Mouse (Mus musculus): ENCODE data around the gene Ankrd39.
"Not testable (repeated sequence)": the region's sequence is repeated elsewhere in the genome, so short reads cannot be mapped to it uniquely, and the experiment has no call there.

Gene Ankrd39

DNA sequence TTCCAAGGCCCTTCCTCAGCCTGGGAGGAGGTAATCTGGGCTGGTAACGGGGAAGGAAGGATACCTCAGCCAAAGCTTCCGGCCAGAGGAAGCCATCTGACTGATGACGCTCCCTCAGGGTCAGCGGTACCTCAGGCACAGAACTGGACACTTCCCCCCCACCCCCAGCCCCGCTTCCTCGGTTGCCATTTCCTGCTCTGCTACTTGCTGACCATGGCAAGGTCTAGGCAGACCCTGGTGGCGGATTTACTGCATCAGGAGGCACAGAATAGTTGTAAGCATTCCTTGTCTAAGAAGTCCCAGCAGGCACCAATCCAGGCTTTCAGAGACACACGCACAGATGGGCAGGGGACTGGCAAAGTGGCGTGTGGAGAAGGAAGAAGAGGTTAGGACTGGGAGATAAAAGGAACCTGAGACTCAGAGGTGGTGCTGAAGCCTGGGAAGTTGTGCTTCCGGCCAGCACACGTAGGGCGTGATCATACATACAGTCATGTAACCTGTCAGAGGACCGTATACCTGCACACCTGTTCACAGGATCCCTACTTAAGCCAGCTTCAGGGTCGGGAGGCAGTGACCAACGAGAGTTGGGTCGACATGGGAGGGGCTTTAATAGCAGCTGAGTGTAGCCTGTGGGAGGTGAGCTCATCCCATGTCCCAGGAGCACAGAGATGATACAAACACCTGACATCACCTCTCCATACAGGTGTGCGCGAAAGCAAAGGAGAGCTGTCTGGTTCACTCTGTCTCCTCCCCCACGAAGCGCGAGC, 7.6 kb upstream of the Ankrd39 start:
- no peak for DNase-seq (ENCODE audit: low spot score in 2 of 2)

DNA sequence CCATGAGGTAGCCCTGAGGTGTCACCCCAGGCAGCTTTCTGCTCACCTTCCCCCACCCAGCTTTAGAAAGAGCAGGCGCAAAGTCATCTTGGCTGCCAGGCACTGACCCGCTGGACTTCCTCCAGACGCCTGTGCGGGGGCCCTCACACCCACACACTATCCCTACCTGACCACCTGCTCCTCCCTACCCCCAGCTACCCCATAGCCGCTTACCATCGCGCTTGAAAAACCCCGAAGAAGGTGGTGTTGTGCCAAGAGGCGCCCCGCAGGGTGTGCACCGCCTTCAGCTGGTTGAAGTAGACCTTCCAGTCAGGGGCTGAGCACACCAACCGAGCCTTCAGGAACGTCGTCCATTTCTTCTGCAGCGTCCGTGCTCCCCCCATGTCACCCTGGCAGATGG, 5.3 kb upstream of the Ankrd39 start:
- no peak for DNase-seq (ENCODE audit: low spot score in 2 of 2)

DNA sequence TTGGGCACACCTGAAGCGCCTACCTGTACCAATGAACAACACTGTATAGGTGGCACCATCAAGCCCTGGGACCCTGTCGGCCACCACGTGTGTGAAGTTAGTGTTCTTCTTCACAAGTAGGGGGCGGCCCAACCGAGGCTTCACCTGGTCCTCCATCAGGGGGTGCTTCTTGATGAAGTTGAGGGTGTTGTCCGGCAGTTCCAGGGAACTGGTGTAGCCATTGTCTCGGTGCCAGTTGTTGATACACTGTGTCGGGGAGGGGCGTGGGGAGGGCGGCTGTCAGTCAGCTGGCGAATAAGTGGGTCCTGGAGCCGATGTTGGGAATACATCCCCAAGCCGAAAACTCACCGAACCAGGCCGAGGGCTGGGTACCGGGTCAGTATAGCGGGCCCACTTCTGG, 4.7 kb upstream of the Ankrd39 start:
- no peak for DNase-seq (ENCODE audit: low spot score in 2 of 2)

DNA sequence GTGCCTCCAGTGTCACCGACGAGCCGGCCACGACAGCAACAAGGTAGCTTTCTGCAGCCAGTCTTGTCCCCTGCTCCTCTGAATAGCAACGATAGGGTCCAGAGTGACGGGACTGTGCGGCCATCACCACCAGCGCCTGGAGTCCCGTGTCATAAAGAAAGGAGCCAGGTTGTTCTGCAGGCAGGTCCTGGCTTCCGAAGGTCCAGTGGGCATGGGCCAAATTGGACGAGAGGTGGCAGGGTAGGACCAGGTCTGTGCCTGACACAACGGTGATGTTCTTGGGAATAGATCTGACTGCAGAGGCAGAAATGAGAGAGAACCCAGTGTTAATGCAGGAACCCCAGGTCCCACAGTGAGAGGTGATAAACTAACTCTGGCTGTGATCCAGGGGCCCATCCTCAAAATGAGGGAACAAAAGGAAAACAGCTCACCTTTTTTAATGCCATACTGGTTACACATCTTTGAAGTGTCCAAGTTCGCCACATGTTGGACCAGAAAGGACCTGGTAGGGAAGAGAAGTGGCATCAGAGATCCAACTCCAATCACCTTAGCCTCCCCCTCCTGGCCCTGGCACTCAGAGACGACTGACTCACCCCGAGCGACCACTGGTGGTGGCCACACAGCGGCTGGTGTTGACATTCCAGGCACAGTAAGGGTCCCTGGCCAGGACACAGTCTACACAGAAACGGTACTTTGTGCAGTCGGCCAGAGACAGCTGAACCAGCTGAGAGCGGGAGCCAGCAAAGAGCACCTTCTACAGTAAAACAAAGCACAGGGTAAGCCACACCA, 3.0 kb upstream of the Ankrd39 start:
- no peak for DNase-seq (ENCODE audit: low spot score in 2 of 2)

DNA sequence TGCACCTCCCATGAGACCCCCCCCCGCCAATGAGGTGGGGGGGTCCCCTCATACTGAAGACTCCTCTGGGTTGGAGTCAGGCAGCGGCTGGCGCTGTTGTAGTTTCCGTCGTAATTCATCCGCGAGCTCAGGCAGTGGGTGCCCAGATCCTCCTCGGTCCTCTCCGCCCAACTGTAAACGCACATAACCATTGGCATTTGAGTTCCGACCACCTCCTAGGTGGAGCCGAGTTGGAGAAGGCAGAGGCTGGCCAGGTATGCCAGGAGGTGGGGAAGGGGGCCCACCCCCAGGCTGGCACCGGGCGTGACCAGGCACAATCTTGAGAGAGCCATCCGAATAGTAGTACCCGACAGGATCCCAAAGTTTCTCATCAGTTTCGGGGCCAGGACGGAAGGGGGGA, 2.2 kb upstream of the Ankrd39 start:
- no peak for DNase-seq (ENCODE audit: low spot score in 2 of 2)

DNA sequence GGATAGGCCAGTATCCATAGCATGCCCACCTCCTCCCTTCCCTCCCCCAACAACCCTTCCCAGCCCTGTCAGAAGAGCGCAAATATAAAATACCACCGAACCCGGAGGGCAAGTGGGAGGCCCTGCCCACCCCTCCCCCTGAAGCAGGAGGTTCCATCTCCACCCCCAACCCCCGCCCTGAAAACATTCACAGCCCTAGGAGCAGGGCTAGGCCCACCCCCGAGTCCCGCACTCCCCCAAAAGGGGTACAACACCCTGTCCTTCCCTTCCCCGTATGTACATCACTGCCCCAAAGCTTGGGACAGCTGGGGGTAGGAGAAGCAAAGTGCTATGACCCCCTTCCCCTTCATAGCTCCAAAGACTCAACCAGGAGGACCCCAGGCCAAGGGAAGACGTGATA, 1.5 kb upstream of the Ankrd39 start:
- DNase-seq (ENCODE audit: low spot score in 2 of 2): no peak

DNA sequence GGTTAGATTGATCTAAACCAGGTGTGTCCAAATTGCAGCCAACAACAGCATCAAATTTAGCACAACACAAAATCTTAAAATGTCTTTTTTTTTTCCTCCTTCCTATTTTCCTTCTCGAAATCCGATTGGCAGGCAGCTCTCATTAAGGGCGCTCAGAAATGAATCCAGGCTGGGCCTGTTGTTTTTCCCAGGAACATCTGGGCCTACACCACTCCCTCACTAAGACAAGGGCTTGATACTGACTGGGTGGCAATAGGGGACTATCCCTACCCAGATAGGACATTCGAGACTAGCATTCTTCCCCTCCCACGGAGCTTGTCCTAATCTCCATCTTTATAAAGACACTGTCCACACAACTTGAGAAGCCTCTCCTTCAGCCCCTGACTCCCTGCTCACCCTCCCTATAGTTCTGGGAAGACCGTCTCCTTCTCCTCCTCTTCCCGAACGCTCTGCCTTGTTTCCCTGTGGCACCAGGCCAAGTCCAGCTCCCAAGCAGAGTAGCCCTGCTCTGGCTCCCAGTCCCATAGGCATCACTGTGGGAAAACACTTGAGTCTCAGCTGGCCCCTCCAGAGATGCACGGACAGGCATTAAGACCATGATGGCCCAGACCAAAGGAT, 845 bp upstream of the Ankrd39 start:
- DNase-seq (ENCODE audit: low spot score in 2 of 2): no peak

DNA sequence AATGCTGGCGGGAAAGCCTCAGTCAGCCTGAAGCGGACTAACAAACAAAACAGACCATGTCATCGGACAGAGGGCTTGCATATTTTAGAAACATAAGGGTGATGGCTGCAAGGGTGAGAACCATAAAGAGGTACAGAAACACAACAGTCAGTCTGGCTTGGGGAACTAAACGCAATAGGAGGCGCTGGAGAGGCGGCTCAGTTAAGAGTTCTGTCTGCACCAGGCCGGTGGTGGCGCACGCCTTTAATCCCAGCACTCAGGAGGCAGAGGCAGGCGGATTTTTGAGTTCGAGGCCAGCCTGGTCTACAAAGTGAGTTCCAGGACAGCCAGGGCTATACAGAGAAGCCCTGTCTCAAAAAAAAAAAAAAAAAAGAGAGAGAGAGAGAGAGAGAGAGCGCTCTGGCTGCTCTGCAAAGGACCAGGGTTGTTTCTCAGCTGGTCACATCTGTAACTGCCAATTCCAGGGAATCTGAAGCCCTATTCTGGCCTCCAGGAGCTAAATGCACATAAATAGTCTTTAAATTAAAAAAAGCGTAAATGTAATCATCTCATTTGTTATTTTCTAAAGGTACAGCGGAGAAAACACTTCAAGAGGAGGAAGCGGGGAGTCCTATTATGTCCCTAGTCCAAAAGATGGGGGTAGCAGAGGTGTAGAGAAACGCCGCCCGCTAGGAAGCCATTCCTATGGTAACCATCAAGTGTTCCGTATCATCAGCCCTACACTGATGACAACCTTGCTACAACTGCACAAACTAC, 1.2 kb downstream of the Ankrd39 start:
- DNase-seq (ENCODE audit: low spot score in 2 of 2): no peak

DNA sequence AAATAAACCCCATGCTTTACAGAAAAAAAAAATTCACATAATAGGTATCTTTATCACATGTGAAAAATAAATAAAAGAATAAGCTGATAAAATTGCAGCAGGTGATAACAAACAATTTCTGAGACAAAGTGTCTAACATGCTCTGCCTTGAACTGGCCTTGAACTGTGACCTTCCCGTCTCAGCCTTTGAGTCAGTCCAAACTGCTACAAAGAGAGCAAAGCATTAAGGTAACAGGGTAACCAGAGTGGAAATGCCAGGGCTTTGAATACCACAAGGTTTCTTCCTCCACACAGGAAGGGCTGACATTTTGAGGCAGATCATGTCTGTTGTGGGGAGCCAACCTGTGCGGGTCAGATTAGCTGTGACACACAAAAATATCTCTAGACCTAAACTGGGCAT, 1.9 kb downstream of the Ankrd39 start:
- no peak for DNase-seq (ENCODE audit: low spot score in 2 of 2)

DNA sequence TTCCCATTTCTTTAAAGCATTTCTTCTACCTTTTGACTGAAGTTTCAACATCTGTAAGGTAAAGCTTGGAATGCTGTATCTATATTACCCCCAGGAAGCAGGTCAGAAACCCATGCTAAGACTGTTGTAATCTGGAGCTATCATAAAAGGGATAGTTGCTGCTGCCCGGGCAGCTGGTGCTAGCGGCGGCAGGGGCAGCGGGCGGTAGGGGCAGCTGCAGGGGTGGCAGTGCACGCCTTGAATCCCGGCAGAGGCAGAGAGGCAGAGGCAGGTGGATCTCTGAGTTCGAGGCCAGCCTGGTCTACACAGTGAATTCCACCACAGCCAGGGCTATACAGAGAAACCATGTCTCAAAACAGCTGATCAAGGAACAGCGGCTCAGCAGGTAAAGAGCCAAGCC, 4.3 kb downstream of the Ankrd39 start:
- DNase-seq (ENCODE audit: low spot score in 2 of 2): no peak

DNA sequence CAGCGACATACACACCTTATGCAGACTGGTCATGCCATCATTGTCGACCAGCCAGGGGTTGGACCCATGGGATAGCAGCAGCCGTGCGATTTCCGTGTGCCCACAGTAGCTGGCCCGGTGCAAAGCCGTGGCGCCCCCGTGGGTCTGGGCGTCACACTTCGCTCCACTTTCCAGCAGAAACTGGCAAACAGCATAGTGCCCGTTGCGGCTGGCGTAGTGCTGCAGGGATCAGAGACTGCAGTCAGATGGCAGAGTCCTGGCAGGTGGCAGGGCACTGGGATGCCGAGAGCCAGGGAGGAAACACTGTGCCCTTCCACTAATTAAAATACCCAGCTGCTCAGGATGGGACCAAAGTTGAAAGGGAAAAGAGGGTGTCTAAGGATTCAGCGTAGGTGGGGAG, 5.4 kb downstream of the Ankrd39 start:
- DNase-seq (ENCODE audit: low spot score in 2 of 2): no peak

DNA sequence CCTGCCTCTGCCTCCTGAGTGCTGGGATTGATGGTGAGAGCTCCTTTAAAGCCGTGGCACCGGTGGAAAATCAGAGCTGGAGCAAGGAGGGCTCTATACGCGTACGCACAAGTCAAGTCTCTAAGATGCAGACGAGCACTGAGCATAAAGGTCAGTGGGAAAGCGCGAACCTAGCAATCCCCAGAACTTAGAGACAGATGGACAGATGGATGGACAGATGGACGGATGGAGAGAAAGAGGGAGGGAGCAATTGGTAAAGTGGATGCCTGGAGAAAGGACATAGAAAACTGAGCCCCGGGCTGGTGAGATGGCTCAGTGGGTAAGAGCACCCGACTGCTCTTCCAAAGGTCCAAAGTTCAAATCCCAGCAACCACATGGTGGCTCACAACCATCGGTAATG, 6.4 kb downstream of the Ankrd39 start:
- no peak for DNase-seq (ENCODE audit: low spot score in 2 of 2)

DNA sequence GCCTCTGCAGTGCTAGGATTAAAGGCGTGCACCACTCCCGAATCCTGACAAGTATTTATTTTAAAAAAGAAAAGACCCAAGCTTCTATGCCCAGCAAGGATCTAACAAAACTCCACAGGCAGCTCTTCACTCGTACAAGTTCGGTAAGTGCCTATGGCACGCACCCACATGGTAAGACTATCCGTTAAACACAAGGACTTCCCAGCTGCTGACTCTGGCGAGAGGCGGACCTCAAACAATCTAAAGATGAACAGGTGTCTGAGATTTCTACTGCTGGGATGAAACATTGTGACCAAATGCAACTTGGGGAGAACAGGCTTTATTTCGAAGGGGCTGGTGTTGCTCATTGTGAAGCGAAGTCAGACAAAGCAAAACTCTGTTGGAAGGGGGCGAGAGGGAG, 7.1 kb downstream of the Ankrd39 start:
- DNase-seq (ENCODE audit: low spot score in 2 of 2): no peak

DNA sequence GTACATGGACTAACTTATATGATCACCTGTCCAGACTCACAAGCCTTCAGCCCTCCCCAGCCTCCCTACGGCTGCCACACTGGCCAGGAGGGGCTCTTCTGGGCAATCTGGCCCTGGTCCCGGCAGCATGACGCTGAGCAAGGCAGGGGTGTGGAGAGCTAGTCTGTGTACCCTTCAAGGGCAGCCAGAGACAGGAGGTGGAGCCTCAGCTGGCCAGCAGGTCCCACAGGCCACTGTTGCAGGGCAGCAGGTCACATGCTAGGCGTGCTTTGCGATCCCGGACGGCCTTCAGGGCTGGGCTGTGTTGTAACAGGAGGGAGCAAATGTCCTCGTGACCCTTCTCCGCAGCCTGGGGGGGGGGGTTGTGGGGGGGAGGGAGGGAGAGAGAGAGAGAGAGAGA, 8.1 kb downstream of the Ankrd39 start, which contains the start of gene Gm42417:
TSS of gene Gm42417 (minus strand) at position 244 of the 400 bp plus-strand sequence.
- DNase-seq (ENCODE audit: low spot score in 2 of 2): no peak

DNA sequence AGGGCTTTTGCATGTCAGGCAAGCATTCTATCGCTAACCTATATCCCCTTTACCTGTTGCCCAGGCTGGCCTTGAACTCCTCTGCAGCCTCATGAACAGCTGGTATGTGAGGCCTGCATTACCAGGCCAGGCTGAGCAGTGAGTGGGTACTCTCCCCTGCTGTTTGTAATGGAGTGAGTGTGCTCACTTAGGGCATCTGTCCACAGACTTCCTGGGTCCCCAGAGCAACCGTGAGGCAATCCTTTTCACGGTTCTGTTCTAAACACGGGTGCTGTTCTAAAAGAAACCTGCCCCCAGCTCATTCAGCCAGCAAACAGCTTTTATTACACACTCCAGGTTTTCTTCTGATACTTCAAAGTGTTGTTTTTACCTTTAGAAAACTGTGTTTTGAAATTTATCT, 8.5 kb downstream of the Ankrd39 start:
- DNase-seq (ENCODE audit: low spot score in 2 of 2): no peak

DNA sequence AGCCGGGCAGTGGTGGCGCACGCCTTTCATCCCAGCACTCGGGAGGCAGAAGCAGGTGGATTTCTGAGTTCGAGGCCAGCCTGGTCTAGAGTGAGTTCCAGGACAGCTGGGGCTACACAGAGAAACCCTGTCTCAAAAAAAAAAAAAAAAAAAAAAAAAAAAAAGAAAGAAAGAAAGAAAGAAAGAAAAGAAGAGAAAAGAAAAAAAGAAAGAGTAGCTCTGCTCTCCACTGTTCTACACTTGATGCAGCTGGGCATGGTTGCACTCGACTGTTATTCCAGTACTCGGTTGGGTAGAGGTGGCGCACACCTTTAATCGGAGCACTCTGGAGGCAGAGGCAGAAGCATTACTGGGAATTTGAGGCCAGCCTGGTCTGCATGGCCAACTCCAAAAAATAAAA, 10.5 kb downstream of the Ankrd39 start, which contains the start of gene Ankrd23:
TSS of gene Ankrd23 (minus strand) at position 101 of the 400 bp plus-strand sequence.
- DNase-seq (ENCODE audit: low spot score in 2 of 2): not testable (repeated sequence)

DNA sequence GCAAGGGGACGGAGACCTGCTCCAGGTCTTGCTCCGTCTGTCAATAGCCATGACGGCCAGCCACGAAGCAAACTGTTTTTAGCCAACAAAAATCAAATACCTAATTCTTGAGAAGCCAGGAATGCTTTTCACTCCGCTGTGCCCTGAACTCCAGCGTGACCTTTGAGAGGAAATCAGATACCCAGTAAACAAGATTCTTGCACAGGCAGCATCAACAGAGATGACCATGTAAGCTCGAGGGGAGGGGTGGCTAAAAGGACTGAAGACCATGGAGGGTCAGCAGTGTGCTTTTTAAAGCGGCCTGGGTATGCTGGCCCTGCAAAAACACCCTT, 10.9 kb downstream of the Ankrd39 start:
- no peak for DNase-seq (ENCODE audit: low spot score in 2 of 2)

DNA sequence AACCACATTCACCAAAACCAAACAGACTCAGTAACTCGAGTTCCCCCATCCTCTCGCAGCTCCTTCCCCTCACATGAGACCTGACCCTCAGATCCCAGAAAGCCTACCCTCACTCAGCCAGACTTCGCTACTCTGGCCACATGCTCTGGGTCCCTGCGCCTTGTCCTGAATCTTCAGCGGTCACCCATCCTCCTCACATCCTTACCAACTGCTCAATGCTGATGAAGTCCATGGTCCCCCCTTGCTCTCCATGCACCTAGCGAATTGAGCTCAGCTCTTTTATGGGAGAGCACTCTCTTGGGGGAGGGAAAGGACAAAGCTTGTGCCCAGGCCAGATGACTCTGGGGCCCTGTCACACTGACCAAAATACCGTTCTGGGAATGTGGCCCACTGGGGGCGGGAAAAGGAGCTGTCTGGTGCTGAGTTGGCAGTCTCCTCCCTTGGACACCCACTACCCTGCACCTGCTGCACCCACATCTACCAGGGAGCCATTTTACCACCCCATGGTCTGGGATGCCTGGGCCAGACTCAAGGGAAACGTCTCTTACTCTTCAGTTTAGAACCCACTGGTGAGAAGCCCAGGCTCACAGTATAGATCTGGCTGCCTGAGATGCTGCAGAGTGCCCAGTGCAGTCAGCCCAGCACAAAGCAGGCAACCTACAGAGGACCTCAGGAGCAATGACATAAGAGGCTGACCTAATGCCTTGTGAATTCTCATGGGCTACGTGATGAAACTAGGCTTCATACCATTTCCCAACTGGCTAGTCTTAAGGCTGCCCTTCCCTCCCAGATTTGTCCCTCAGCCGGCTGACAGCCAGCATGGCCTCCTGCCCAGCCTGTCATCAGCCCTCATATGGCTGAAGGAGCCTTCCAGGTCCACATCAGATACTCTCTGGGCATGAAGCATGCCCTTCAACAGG, 11.5 kb downstream of the Ankrd39 start:
- no peak for DNase-seq (ENCODE audit: low spot score in 2 of 2)

DNA sequence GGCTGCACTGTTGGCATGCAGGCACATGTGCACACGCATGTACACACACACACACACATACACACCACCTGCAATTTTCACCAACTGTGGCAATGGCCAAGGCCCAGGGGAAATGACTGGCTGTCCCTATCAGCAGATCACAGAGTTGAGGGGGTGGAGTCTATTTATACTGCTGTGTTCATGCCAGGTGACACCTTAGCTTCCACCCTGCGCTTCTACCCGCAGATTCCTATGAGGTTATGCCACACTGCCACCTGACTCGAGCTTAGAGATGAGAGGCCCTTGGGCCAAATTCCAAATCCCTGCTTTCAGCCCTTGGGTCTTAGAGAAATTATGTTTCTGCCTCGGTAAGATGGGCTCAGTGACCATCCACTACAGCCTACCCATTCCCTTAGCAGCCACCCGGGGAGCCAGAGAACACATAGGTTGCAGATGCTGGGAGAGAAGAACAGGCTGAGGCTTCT, 12.6 kb downstream of the Ankrd39 start:
- DNase-seq (ENCODE audit: low spot score in 2 of 2): no peak

DNA sequence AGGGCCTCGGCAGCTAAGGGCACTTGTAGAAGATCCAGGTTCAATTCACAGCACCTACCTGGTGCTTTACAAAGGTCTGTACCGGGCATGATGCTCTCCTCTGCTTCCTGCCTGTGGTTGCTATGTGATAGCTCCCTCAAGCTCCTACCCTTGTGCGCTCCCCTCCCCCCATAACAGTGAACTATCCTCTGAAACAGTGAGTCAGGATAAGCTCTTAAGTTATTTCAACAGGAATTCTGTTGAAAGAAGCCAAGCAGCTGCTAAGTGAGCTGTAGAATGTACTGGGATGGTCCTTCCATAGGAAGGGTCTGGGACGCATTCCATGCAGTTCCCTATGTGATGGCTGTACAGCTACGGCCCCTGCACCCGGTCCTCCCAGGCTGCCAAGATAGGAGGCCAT, 13.7 kb downstream of the Ankrd39 start:
- no peak for DNase-seq (ENCODE audit: low spot score in 2 of 2)

DNA sequence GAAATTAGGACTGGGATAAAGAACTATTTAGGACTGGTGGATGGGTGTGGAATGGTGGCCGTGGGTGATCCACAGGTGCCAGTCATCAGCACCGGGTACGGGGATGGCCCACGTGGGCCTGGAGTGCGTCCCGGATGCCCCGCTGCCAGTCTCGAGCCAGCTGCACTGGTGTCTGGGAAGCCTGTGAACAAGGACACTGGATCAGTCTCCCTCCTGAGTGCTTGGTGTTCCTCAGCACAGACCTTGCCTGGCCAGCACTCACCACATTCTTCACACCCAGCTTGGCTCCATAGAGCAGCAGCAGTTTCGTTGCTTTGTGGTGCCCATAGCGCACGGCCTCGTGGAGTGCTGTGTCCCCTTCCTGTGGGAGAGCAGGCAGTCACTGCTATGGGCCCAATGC, 15.8 kb downstream of the Ankrd39 start:
- no peak for DNase-seq (ENCODE audit: low spot score in 2 of 2)
